Mouse (Mus musculus): ENCODE data around the gene Hist1h2ai.

DNA sequence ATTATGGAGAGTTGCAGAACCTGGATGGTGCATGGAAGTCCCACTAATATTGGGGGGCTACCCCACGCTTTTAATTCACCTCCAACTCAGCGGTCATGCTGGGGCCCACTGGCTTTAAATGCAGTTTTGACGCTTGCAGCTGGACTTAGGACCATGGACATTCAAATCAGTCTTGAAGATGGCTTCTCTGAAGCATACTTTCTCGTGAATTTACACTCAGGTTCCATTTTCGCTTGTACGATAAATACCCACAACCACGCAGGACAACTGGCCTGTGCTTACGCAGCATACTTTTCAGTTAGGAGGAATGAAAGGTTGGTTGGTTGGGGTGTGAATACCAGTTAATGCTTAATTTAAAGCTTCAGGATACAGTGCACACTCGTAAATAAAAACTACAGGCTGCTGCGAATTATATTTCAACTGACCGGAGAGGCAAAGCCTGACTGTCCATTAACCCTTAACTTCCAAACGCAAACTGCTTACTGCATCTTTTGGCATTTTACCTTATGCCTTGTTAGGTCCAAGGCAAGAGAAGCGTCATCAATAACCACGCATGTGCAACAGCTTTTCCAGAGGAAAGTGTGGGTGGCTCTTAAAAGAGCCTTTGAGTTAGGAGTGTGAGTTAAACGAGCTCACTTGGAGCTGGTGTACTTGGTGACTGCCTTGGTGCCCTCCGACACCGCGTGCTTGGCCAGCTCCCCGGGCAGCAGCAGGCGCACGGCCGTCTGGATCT lies 925 bp upstream of the Hist1h2ai start:
- TF ChIP-seq POLR2A (IDR thresholded peaks at IDR 0.05; ENCODE audit: extremely low read depth, insufficient read depth, low read length) (no peak), CTCF (IDR thresholded peaks at IDR 0.05; ENCODE audit: low read depth, low read length) (no peak)
